Mouse (Mus musculus) MEL (cell line): ENCODE data around the gene Rgs21. TPM values are rescaled to one million over a fixed set of nuclear protein-coding genes. Genes with fewer than 3 reads are reported as not detected.

Experiments
- DNase-seq: peaks from one replicate; pipeline ENCODE4 v3.0.0; 2011; ENCODE audit warnings: low read depth, low spot score
- H3K27ac ChIP-seq: 2 replicates; pipeline ENCODE4 v1.5.1; 2012; ENCODE audit warnings: low read depth, mild to moderate bottlenecking, control low read depth, low read length, moderate library complexity; ENCODE audit not compliant: control insufficient read depth
- H3K27me3 ChIP-seq, 2 experiments: fragments of 150-350 bp in 1 of 2; sonication (generic) in 1 of 2; 2 replicates each; pipeline ENCODE4 v1.6.1; 2012; ENCODE audit warnings: low read length in 2 of 2, mild to moderate bottlenecking in 2 of 2, improper control_type of control experiment in 1 of 2, moderate library complexity in 1 of 2; ENCODE audit not compliant: insufficient read depth in 2 of 2, control insufficient read depth in 1 of 2
- H3K36me3 ChIP-seq, 2 experiments: 2 replicates each; pipeline ENCODE4 v1.6.1; 2012 to 2014; ENCODE audit warnings: low read length in 2 of 2, improper control_type of control experiment in 1 of 2, inconsistent platforms in 1 of 2, mild to moderate bottlenecking in 1 of 2; ENCODE audit not compliant: insufficient read depth in 2 of 2, control insufficient read depth in 1 of 2
- H3K4me1 ChIP-seq, 2 experiments: fragments of 150-350 bp in 1 of 2; sonication (generic) in 1 of 2; 2 replicates each; pipeline ENCODE4 v1.6.1; 2012; ENCODE audit warnings: low read length in 2 of 2, improper control_type of control experiment in 1 of 2, mild to moderate bottlenecking in 1 of 2; ENCODE audit not compliant: insufficient read depth in 2 of 2, control insufficient read depth in 1 of 2
- H3K4me3 ChIP-seq, 2 experiments: fragments of 150-350 bp in 1 of 2; sonication (generic) in 1 of 2; 2 replicates each; pipeline ENCODE4 v1.5.1; 2012; ENCODE audit warnings: low read depth in 2 of 2, low read length in 2 of 2, mild to moderate bottlenecking in 2 of 2, moderate library complexity in 2 of 2, control low read depth in 1 of 2, improper control_type of control experiment in 1 of 2; ENCODE audit not compliant: control insufficient read depth in 1 of 2, insufficient read depth in 1 of 2
- H3K79me2 ChIP-seq: 2 replicates; pipeline ENCODE4 v1.6.1; 2012; ENCODE audit warnings: mild to moderate bottlenecking, low read length, moderate library complexity; ENCODE audit not compliant: control insufficient read depth, poor library complexity, insufficient read depth
- H3K9ac ChIP-seq: 2 replicates; pipeline ENCODE4 v1.6.1; 2012; ENCODE audit warnings: low read depth, mild to moderate bottlenecking, control low read depth, low read length, moderate library complexity; ENCODE audit not compliant: control insufficient read depth, poor library complexity, severe bottlenecking
- H3K9me3 ChIP-seq: fragments of 150-350 bp; sonication (generic); replicated peaks from 2 replicates; pipeline ENCODE4 v1.6.1; 2012; ENCODE audit warnings: mild to moderate bottlenecking, low read length, improper control_type of control experiment, moderate library complexity; ENCODE audit not compliant: insufficient read depth
- CHD1 ChIP-seq: IDR thresholded peaks from 2 replicates; pipeline ENCODE4 v1.6.1; 2012; ENCODE audit warnings: low read depth, mild to moderate bottlenecking, inconsistent platforms, low read length, improper control_type of control experiment
- CTCF ChIP-seq, 3 experiments: IDR thresholded peaks in 2 of 3; conservative IDR thresholded peaks in 1 of 3; 2 replicates each; pipeline ENCODE4 v1.5.1; 2011 to 2012; ENCODE audit warnings: low read length in 3 of 3, low read depth in 2 of 3, mild to moderate bottlenecking in 2 of 3, improper control_type of control experiment in 1 of 3, inconsistent platforms in 1 of 3, mixed read lengths in 1 of 3, moderate library complexity in 1 of 3; ENCODE audit not compliant: control insufficient read depth in 1 of 3, insufficient read depth in 1 of 3, poor library complexity in 1 of 3, severe bottlenecking in 1 of 3
- ELF1 ChIP-seq: IDR thresholded peaks from 2 replicates; pipeline ENCODE4 v1.6.1; 2014; ENCODE audit warnings: low read depth, mild to moderate bottlenecking, inconsistent platforms, low read length, improper control_type of control experiment, moderate library complexity
- EP300 ChIP-seq, 2 experiments: IDR thresholded peaks; 2 replicates each; pipeline ENCODE4 v1.6.1; 2011; ENCODE audit warnings: improper control_type of control experiment in 2 of 2, low read length in 2 of 2, low read depth in 1 of 2, mild to moderate bottlenecking in 1 of 2
- ETS1 ChIP-seq: IDR thresholded peaks from 2 replicates; pipeline ENCODE4 v1.6.1; 2012; ENCODE audit warnings: low read depth, mild to moderate bottlenecking, inconsistent platforms, low read length, improper control_type of control experiment, moderate library complexity
- GABPA ChIP-seq: IDR thresholded peaks from 2 replicates; pipeline ENCODE4 v1.6.1; 2012; ENCODE audit warnings: low read depth, mild to moderate bottlenecking, inconsistent platforms, low read length, improper control_type of control experiment, moderate library complexity
- GATA1 ChIP-seq: IDR thresholded peaks from 2 replicates; pipeline ENCODE4 v1.6.1; 2011; ENCODE audit warnings: low read depth, low read length, improper control_type of control experiment
- JUND ChIP-seq: IDR thresholded peaks from 2 replicates; pipeline ENCODE4 v1.6.1; 2011; ENCODE audit warnings: low read depth, mild to moderate bottlenecking, improper control_type of control experiment, low read length
- MAX ChIP-seq: IDR thresholded peaks from 2 replicates; pipeline ENCODE4 v1.6.1; 2011; ENCODE audit warnings: low read length, improper control_type of control experiment
- MYC ChIP-seq: IDR thresholded peaks from 2 replicates; pipeline ENCODE4 v1.6.1; 2011; ENCODE audit warnings: low read depth, mild to moderate bottlenecking, low read length, improper control_type of control experiment, moderate library complexity
- NELFE ChIP-seq: IDR thresholded peaks from 2 replicates; pipeline ENCODE4 v1.6.1; 2011; ENCODE audit warnings: low read depth, low read length, improper control_type of control experiment
- NRF1 ChIP-seq: IDR thresholded peaks from 2 replicates; pipeline ENCODE4 v1.6.1; 2014; ENCODE audit warnings: low read depth, mild to moderate bottlenecking, inconsistent platforms, low read length, improper control_type of control experiment, moderate library complexity; ENCODE audit not compliant: poor library complexity, insufficient read depth, severe bottlenecking
- POLR2A ChIP-seq, 2 experiments: IDR thresholded peaks; 2 replicates each; pipeline ENCODE4 v1.6.1; 2011 to 2012; ENCODE audit warnings: low read length in 2 of 2, mild to moderate bottlenecking in 2 of 2, control low read depth in 1 of 2, improper control_type of control experiment in 1 of 2, low read depth in 1 of 2, moderate library complexity in 1 of 2; ENCODE audit not compliant: control insufficient read depth in 1 of 2, insufficient read depth in 1 of 2, poor library complexity in 1 of 2
- POLR2AphosphoS2 ChIP-seq: IDR thresholded peaks from 2 replicates; pipeline ENCODE4 v1.6.1; 2011; ENCODE audit warnings: low read length, improper control_type of control experiment
- RAD21 ChIP-seq: IDR thresholded peaks from 2 replicates; pipeline ENCODE4 v1.6.1; 2011; ENCODE audit warnings: mild to moderate bottlenecking, low read depth, low read length, improper control_type of control experiment
- RCOR1 ChIP-seq: IDR thresholded peaks from 2 replicates; pipeline ENCODE4 v1.6.1; 2012; ENCODE audit warnings: low read depth, mild to moderate bottlenecking, inconsistent platforms, low read length, improper control_type of control experiment
- SIN3A ChIP-seq: IDR thresholded peaks from 2 replicates; pipeline ENCODE4 v1.6.1; 2012; ENCODE audit warnings: low read length, improper control_type of control experiment, inconsistent platforms
- SMC3 ChIP-seq: IDR thresholded peaks from 2 replicates; pipeline ENCODE4 v1.6.1; 2011; ENCODE audit warnings: low read depth, low read length, improper control_type of control experiment
- TAL1 ChIP-seq: IDR thresholded peaks from 2 replicates; pipeline ENCODE4 v1.6.1; 2012; ENCODE audit warnings: mild to moderate bottlenecking, inconsistent platforms, low read length, moderate library complexity, mixed read lengths
- TBP ChIP-seq: IDR thresholded peaks from 2 replicates; pipeline ENCODE4 v1.8.0; 2011; ENCODE audit warnings: low read depth, low read length, improper control_type of control experiment
- ZC3H11A ChIP-seq: IDR thresholded peaks from 2 replicates; pipeline ENCODE4 v1.6.1; 2012; ENCODE audit warnings: low read depth, mild to moderate bottlenecking, inconsistent platforms, low read length, improper control_type of control experiment
- ZKSCAN1 ChIP-seq: IDR thresholded peaks from 2 replicates; pipeline ENCODE4 v1.6.1; 2012; ENCODE audit warnings: low read depth, mild to moderate bottlenecking, inconsistent platforms, low read length, improper control_type of control experiment, moderate library complexity
- ZNF384 ChIP-seq: IDR thresholded peaks from 2 replicates; pipeline ENCODE4 v1.6.1; 2012; ENCODE audit warnings: low read depth, mild to moderate bottlenecking, inconsistent platforms, low read length, improper control_type of control experiment
- polyA plus RNA-seq, 2 experiments: library from polyadenylated mRNA; stranded (reverse) in 1 of 2; unstranded in 1 of 2; fragments of >175 nt in 1 of 2; fragments of >200 nt in 1 of 2; gene quantifications; 2 replicates each; pipeline versions ENCODE4 v1.2.1 to v1.2.4; 2012; ENCODE audit warnings: low replicate concordance in 2 of 2, low read depth in 1 of 2; ENCODE audit not compliant: insufficient read length in 2 of 2, insufficient read depth in 1 of 2, missing spikeins in 1 of 2
- total RNA-seq: library from RNA; depleted of rRNA; stranded (reverse); fragments of 300-350 nt; gene quantifications from 2 replicates; pipeline ENCODE4 v1.2.3, GENCODE M21; 2012

Rgs21 gene
- total and polyA plus RNA-seq, 3 experiments: not detected

- Histone ChIP-seq H3K27ac (no peak overlapping the region), H3K27me3 (no peaks in the 10 kb centered on the region), H3K36me3 (no peaks in the 10 kb centered on the region), H3K4me1 (no peaks in the 10 kb centered on the region), H3K79me2 (no peaks in the 10 kb centered on the region), H3K9me3 (no peaks in the 10 kb centered on the region), H3K4me3 (no peak overlapping the region), H3K9ac (no peak overlapping the region)
- TF ChIP-seq NRF1: no peak
- no peak for TF ChIP-seq POLR2A (IDR thresholded peaks at IDR 0.05; ENCODE audit: control insufficient read depth in 1 of 2, insufficient read depth in 1 of 2, low read depth in 1 of 2, low read length in 2 of 2, poor library complexity in 1 of 2)
- peak; percentile 61 for TF ChIP-seq ZNF384
- peak; percentile 21 for DNase-seq
Measured at GRCm38 (mm10) chr1:144602987-144603386, 35.5 kb upstream of the Rgs21 start.

- DNase-seq: no peak
- H3K9me3 ChIP-seq: no peaks in the 10 kb centered on the region
- no peak overlapping the region for H3K4me3 ChIP-seq
- TF ChIP-seq MAX (no peak), POLR2A (IDR thresholded peaks at IDR 0.05; ENCODE audit: control insufficient read depth in 1 of 2, insufficient read depth in 1 of 2, low read depth in 1 of 2, low read length in 2 of 2, poor library complexity in 1 of 2) (no peak)
- H3K4me1 ChIP-seq: no peaks in the 10 kb centered on the region
- no peak overlapping the region for H3K9ac ChIP-seq
- H3K36me3 ChIP-seq: no peaks in the 10 kb centered on the region
- no peaks in the 10 kb centered on the region for H3K27me3 ChIP-seq
- no peak overlapping the region for H3K27ac ChIP-seq
- H3K79me2 ChIP-seq: no peaks in the 10 kb centered on the region
Measured at GRCm38 (mm10) chr1:144579321-144579720, 11.9 kb upstream of the Rgs21 start.

GRCm38 (mm10) chr1:144572972-144573371, 5.5 kb upstream of the Rgs21 start:
- peaks cover 0 to 3% of the 10 kb centered on the region in 2 experiments; a peak in 2 of 4 replicates for H3K36me3 ChIP-seq
- H3K27me3 ChIP-seq: no peaks in the 10 kb centered on the region
- no peaks in the 10 kb centered on the region for H3K9me3 ChIP-seq
- H3K79me2 ChIP-seq: no peaks in the 10 kb centered on the region
- H3K27ac ChIP-seq: no peak overlapping the region
- DNase-seq: peak; percentile 9
- peaks cover 0 to 4% of the 10 kb centered on the region in 2 experiments; a peak in 3 of 4 replicates for H3K4me1 ChIP-seq
- no peak overlapping the region for H3K9ac ChIP-seq
- H3K4me3 ChIP-seq: no peak overlapping the region
- peak; percentile 39 for TF ChIP-seq SMC3
- TF ChIP-seq MYC: no peak
- no peak for TF ChIP-seq CHD1
- no peak for TF ChIP-seq RCOR1
- no peak for TF ChIP-seq EP300 (IDR thresholded peaks at IDR 0.05; ENCODE audit: low read depth in 1 of 2, low read length in 2 of 2)
- no peak for TF ChIP-seq NELFE
- TF ChIP-seq TBP: no peak
- no peak for TF ChIP-seq GATA1
- TF ChIP-seq POLR2AphosphoS2: no peak
- TF ChIP-seq GABPA: no peak
- no peak for TF ChIP-seq SIN3A
- no peak for TF ChIP-seq ETS1
- peak; percentile 36 for TF ChIP-seq ZC3H11A
- TF ChIP-seq ELF1: no peak
- peak; percentile 66 for TF ChIP-seq RAD21
- TF ChIP-seq CTCF (IDR thresholded peaks at IDR 0.05 in 2 of 3, conservative IDR thresholded peaks at IDR 0.05 in 1 of 3; ENCODE audit: control insufficient read depth in 1 of 3, insufficient read depth in 1 of 3, low read depth in 2 of 3, low read length in 3 of 3, poor library complexity in 1 of 3, severe bottlenecking in 1 of 3): peak in 1 of 3 experiments; percentile 31; a peak in 2 of 6 replicates
- no peak for TF ChIP-seq JUND
- no peak for TF ChIP-seq ZNF384
- TF ChIP-seq TAL1: no peak
- TF ChIP-seq ZKSCAN1: no peak
